Mouse (Mus musculus) liver, embryonic 14.5 days (tissue): ENCODE data around the gene Hsd11b1. TPM values are rescaled to one million over a fixed set of nuclear protein-coding genes. Genes with fewer than 3 reads are reported as not detected.

Experiments
- ATAC-seq: fragments of 200-750 bp; cut with Nextera tagmentation; 2 replicates; pipeline ENCODE4 v1.8.0; 2017; ENCODE audit warnings: moderate number of reproducible peaks, mild to moderate bottlenecking, moderate library complexity; ENCODE audit not compliant: insufficient read depth
- DNase-seq, 3 experiments: peaks; one replicate each; pipeline ENCODE4 v3.0.0-alpha.2; 2012 to 2013; ENCODE audit warnings: low read depth in 3 of 3, low spot score in 3 of 3
- H3K27ac ChIP-seq: fragments of 300-500 bp; sonication (generic); 2 replicates; pipeline ENCODE4 v1.5.1; 2014; ENCODE audit warnings: moderate library complexity, mild to moderate bottlenecking, control low read depth, inconsistent platforms
- H3K27me3 ChIP-seq: fragments of 300-500 bp; sonication (generic); 2 replicates; pipeline ENCODE4 v1.6.1; 2014; ENCODE audit warnings: mild to moderate bottlenecking, low read length, moderate library complexity; ENCODE audit not compliant: control insufficient read depth, insufficient read depth
- H3K36me3 ChIP-seq: fragments of 300-500 bp; sonication (generic); replicated peaks from 2 replicates; pipeline ENCODE4 v1.6.1; 2014; ENCODE audit warnings: low read depth; ENCODE audit not compliant: control insufficient read depth, insufficient read depth
- H3K4me1 ChIP-seq, 2 experiments: fragments of 200-500 bp in 1 of 2; fragments of 300-500 bp in 1 of 2; sonication (generic) in 1 of 2; replicated peaks; 2 replicates each; pipeline ENCODE4 v1.6.1; 2012 to 2014; ENCODE audit warnings: antibody characterized with exemption in 1 of 2, inconsistent platforms in 1 of 2, low read length in 1 of 2; ENCODE audit not compliant: control insufficient read depth in 2 of 2, insufficient read depth in 2 of 2
- H3K4me2 ChIP-seq: fragments of 300-500 bp; sonication (generic); 2 replicates; pipeline ENCODE4 v1.6.1; 2014; ENCODE audit warnings: low read depth, mild to moderate bottlenecking, control low read depth, moderate library complexity
- H3K4me3 ChIP-seq, 2 experiments: fragments of 200-500 bp in 1 of 2; fragments of 300-500 bp in 1 of 2; sonication (generic) in 1 of 2; 2 replicates each; pipeline ENCODE4 v1.5.1; 2012 to 2014; ENCODE audit warnings: low read depth in 2 of 2, low read length in 2 of 2, mild to moderate bottlenecking in 2 of 2, control low read depth in 1 of 2, inconsistent platforms in 1 of 2, moderate library complexity in 1 of 2; ENCODE audit not compliant: insufficient read depth in 1 of 2
- H3K9ac ChIP-seq: fragments of 300-500 bp; sonication (generic); replicated peaks from 2 replicates; pipeline ENCODE4 v1.6.1; 2014; ENCODE audit warnings: mild to moderate bottlenecking, control low read depth, moderate library complexity
- H3K9me3 ChIP-seq: fragments of 300-500 bp; sonication (generic); 2 replicates; pipeline ENCODE4 v1.6.1; 2016; ENCODE audit warnings: low read length, mixed read lengths; ENCODE audit not compliant: control insufficient read depth
- CTCF ChIP-seq: IDR thresholded peaks from 2 replicates; pipeline ENCODE4 v1.5.1; 2016; ENCODE audit warnings: antibody characterized with exemption, low read depth, control low read depth
- EP300 ChIP-seq: IDR thresholded peaks from 2 replicates; pipeline ENCODE4 v1.6.1; 2016; ENCODE audit warnings: antibody characterized with exemption, low read depth
- WGBS: fragments of 180-500 bp; shearing (Covaris S2); extraction: QIAGEN DNeasy Blood & Tissue Kit; methylation state at CpG from one replicate; pipeline ENCODE4 v1.1.7; 2014; ENCODE audit not compliant: insufficient replicate concordance; 5-methylcytosine and 5-hydroxymethylcytosine counted together
- polyA plus RNA-seq, 2 experiments: library from polyadenylated mRNA; depleted of rRNA in 1 of 2; stranded (reverse) in 1 of 2; unstranded in 1 of 2; fragments of >200 nt; fragmentation: Nextera tagmentation in 1 of 2; extraction: Ambion mirVana in 1 of 2; gene quantifications; 2 replicates each; pipeline versions ENCODE4 v1.2.1 to v1.2.3; 2012 to 2014

Hsd11b1 gene
- polyA plus RNA-seq, 2 experiments: 2.1 to 5.5 TPM

DNA sequence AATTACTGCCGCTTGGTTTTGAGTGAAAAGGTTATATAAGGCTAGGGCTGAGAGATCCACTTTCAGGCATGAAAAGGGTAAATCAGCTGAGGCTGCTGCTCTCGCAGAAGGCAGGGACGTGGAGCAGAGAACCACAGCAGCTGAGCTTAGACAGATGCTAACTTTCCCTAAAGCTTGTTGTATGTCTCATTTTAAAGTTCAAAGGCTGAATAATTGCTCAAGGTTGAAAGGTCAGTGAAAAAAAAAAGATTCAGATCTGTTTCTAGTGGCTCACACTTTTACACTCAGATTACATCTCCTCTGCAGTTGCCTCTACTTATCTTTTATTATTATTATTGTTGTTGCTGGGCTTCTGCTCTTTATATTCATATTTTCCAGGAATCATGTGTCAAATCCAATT, 38.3 kb downstream of the Hsd11b1 start:
- no peak overlapping the region for H3K9ac ChIP-seq
- ATAC-seq (no peak), DNase-seq (no peak)
- no peak overlapping the region for H3K27ac ChIP-seq
- H3K36me3 ChIP-seq: no peaks in the 10 kb centered on the region
- no peak overlapping the region for H3K4me2 ChIP-seq
- H3K27me3 ChIP-seq: no peaks in the 10 kb centered on the region
- H3K4me3 ChIP-seq: no peak overlapping the region
- H3K9me3 ChIP-seq: no peaks in the 10 kb centered on the region
- TF ChIP-seq CTCF (no peak), EP300 (no peak)
- no peaks in the 10 kb centered on the region for H3K4me1 ChIP-seq
- WGBS: 63% methylated on average over 3 of the region's 3 CpGs

DNA sequence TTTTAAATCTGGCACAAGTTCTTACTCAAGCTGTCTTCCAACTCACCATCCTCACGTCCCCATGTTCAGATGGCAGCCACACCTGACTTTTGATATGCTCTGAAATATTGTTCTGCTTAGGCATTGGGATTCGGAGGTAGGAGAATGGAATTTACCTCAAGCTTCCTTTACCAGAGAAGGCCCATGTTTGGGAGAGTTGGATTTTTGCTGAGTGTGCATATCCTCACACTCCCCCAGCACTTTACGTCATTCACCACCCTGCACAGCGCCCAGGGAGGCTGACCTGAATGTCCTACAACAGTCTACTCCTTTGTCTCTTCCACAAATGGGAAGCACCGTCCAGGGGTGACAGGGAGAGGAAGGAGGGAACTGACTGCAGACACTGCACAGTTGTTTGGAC, 43.5 kb downstream of the Hsd11b1 start:
- DNase-seq (no peak), ATAC-seq (no peak)
- TF ChIP-seq CTCF (no peak), EP300 (no peak)
- H3K27me3 ChIP-seq: no peaks in the 10 kb centered on the region
- H3K36me3 ChIP-seq: no peaks in the 10 kb centered on the region
- H3K4me2 ChIP-seq: no peak overlapping the region
- H3K9ac ChIP-seq: no peak overlapping the region
- 43% methylated on average over 5 of the region's 5 CpGs for WGBS
- no peaks in the 10 kb centered on the region for H3K4me1 ChIP-seq
- H3K4me3 ChIP-seq: no peak overlapping the region
- no peak overlapping the region for H3K27ac ChIP-seq
- H3K9me3 ChIP-seq: no peaks in the 10 kb centered on the region

DNA sequence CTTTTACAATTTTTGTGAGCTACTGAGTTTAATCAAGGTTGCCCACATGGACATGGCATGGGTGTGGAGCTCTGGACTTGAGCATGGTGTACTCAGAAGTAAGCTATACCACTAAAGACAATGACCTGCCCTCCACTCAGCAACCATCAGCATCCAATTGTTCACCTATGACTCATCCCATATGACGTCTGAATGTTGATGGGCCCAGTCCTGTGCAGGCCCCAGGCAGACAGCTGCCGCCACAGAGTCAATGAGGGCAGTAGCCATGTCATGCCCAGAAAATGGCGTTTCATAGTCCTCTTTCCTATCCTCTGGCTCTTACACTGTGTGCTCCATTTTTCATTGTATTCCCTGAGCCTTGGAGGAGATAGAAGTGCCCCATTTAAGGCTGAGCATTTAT, 47.9 kb downstream of the Hsd11b1 start:
- ATAC-seq (no peak), DNase-seq (no peak)
- H3K4me3 ChIP-seq: no peak overlapping the region
- H3K4me1 ChIP-seq: no peaks in the 10 kb centered on the region
- TF ChIP-seq EP300 (no peak), CTCF (no peak)
- WGBS: 46% methylated on average over 3 of the region's 3 CpGs
- H3K9me3 ChIP-seq: no peaks in the 10 kb centered on the region
- H3K27ac ChIP-seq: no peak overlapping the region
- no peak overlapping the region for H3K9ac ChIP-seq
- H3K36me3 ChIP-seq: no peaks in the 10 kb centered on the region
- H3K27me3 ChIP-seq: no peaks in the 10 kb centered on the region
- no peak overlapping the region for H3K4me2 ChIP-seq

DNA sequence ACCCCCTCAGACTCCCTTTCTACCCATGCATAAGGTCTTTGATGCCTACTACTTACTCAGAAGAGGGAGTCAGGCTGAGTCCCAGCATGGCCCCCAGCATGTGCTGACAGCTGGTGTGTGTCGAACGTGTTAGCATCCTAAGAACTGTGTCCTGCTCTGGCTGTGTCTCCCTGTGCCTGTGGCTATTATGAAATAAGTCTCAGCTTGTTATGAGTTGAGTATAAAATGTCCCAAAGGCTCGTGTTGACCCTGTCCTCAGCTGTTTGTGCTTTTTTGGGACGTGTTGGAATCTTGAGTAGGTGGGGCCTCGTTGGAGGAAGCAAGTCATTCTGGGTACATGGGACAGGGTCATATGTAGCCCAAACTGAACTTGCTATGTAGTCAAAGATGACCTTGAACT, 49.8 kb downstream of the Hsd11b1 start:
- H3K4me1 ChIP-seq: no peaks in the 10 kb centered on the region
- H3K27ac ChIP-seq: no peak overlapping the region
- no peak overlapping the region for H3K4me2 ChIP-seq
- WGBS: 51% methylated on average over 5 of the region's 5 CpGs
- H3K36me3 ChIP-seq: no peaks in the 10 kb centered on the region
- DNase-seq: no peak
- no peaks in the 10 kb centered on the region for H3K9me3 ChIP-seq
- ATAC-seq: no peak
- no peak overlapping the region for H3K9ac ChIP-seq
- no peak overlapping the region for H3K4me3 ChIP-seq
- no peak for TF ChIP-seq EP300
- TF ChIP-seq CTCF: no peak
- H3K27me3 ChIP-seq: no peaks in the 10 kb centered on the region

DNA sequence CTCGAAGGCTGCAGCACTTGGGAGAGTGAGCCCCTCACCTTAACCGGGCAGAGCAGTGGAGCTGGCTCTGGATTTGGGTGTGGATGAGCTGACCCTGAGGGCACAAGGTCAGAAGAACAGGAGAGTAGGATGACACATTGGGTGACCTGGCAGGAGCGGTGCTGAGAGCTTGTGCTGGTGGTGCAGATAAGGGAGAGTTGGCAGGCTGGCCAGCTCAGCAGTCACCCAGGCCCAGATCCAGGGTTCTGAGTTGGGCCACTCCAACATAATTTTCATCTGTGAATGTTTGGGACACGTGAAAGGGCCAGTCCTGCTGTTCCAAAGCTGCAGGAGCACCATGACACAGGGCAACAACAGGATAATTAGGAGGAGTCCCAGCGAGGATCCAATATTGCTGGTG, 52.5 kb downstream of the Hsd11b1 start:
- Histone ChIP-seq H3K9me3 (no peaks in the 10 kb centered on the region), H3K4me1 (no peaks in the 10 kb centered on the region), H3K27me3 (no peaks in the 10 kb centered on the region), H3K4me2 (no peak overlapping the region), H3K27ac (no peak overlapping the region), H3K36me3 (no peaks in the 10 kb centered on the region), H3K4me3 (no peak overlapping the region), H3K9ac (no peak overlapping the region)
- DNase-seq (no peak), ATAC-seq (no peak)
- TF ChIP-seq CTCF: no peak
- no peak for TF ChIP-seq EP300
- WGBS: 44% methylated on average over 5 of the region's 5 CpGs
